Mouse (Mus musculus): ENCODE measurements around the gene Spag16.

Gene Spag16

DNA sequence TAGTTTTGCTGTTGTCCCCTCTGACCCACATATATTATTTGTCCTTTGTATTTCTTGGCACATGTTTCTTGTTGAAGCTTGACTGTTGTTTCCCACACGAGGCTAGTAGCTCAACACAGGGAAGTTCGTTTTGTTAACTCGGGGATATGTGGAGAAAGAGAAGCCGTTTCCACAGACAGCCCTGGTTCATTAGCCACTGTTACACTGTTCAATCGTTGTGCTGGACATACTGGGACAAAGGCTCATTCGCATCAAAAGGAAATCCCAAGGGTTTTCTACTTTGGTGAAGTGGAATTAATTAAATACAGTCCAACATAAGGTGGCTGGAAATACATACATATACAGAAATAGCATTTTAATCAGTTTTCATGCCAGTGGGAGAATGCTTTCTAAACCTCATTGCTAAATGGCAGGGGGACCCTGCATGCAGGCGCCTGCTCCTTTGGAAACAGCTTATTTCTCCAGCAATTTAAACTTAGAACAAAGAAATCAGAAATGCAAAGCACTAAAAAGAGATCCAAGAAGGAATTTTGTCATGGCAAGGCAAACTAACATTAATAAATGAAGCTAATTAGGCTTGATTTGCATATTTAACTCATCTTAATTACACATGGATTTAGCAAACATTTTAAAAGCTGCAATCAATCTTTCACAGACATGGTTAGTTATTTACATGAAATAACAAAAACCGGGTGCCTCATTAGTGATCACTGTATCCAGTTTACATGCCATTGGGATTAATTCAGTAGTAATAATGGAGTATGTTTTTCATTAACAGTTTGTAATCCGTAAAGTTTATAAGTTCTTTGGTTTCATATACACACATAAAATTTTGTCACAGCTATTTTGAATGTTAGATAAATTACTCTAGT, 615.7 kb downstream of the Spag16 start:
- no peak for DNase-seq (ENCODE audit: low read depth, low spot score)

DNA sequence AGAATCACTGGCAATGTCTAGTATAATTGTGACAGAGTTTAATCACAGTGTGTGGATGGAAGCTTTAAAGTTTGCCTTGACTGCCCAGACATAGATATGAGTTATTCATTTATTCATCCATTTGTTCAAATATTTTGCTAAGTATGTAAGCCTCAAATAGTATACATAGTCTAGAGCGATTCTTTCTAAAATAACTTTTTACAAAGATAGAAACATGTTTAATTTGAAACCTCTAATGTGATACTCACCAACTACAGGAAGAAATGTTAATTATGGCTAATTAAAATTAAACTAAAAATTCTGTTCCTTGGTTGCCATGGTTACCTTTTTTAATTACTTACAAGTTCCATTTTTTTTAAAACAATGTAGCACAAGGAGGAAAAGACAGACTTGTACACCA, 653.1 kb downstream of the Spag16 start:
- no peak for DNase-seq (ENCODE audit: low read depth, low spot score)

- DNase-seq (ENCODE audit: low read depth, low spot score) = no peak
Observed at GRCm38 (mm10) chr1:70518918-70519317, 692.1 kb downstream of the Spag16 start.

DNA sequence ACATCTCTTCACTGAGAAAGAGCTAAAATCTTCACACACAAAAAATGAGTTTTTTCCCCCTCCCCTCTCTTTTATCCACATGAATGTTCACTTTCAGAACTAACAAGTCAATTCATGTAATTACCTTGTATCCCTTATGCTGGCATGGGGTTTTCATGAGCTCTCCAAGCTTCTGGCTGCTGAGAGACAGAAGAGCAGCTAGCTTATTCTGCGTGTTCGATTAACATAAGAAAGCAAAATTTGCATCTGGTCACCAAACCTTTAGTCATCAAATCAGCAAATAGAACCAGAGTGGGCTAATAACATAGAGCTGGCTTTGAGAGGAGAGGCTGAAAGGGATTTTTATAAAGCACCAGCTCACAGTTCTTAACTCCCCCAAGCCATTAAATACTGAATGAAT, 700.4 kb downstream of the Spag16 start:
- DNase-seq (ENCODE audit: low read depth, low spot score) = peak; percentile 2

DNA sequence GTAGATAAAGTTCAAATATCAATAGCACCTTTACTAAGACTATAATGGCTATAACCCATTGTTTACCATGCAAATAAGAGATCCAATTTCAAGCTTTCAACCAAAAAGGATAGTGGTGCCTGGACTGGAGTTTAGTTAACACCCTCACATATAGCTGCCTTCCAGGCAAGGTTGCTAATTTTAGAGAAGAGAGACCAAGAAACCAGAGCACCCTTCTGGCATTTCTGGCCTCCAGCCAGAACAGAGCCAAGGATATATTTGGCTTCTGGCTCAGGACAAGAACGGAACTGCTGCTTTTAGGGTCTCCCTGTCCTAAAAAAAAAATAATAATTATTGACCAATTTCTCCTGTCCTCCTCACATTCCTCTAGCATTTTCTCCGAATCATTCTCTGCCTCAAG, 703.0 kb downstream of the Spag16 start:
- no peak for DNase-seq (ENCODE audit: low read depth, low spot score)

- no peak for DNase-seq (ENCODE audit: low read depth, low spot score)
Observed at GRCm38 (mm10) chr1:70551839-70552238, 725.1 kb downstream of the Spag16 start.

- DNase-seq (ENCODE audit: low read depth, low spot score) = no peak
Observed at GRCm38 (mm10) chr1:70621805-70622204, 795.0 kb downstream of the Spag16 start.

GRCm38 (mm10) chr1:70624803-70625460, 798.2 kb downstream of the Spag16 start:
- DNase-seq (ENCODE audit: low read depth, low spot score) = no peak

GRCm38 (mm10) chr1:70652719-70653118, 825.9 kb downstream of the Spag16 start:
- DNase-seq (ENCODE audit: low read depth, low spot score) = no peak

DNA sequence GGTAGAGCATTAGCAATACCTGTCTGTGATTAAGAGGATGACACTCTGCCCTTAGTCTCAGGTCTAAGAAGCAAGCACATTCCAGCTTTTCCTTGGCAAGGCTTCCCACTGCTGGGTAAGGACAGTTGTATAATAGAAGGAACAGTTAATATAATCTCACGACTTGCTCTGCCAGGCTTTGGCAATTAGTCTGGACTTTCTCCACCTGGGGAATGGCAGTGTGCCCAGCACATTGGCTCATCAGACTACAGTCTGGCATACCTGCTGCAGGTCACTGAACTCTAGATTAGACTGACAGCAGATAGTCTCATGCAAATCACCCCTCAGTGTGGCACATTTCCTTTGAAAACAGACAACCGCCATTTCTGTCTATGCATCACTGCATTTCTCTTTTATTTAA, 865.8 kb downstream of the Spag16 start:
- DNase-seq (ENCODE audit: low read depth, low spot score) = no peak

- no peak for DNase-seq (ENCODE audit: low read depth, low spot score)
Observed at GRCm38 (mm10) chr1:70700270-70700669, 873.5 kb downstream of the Spag16 start.

DNA sequence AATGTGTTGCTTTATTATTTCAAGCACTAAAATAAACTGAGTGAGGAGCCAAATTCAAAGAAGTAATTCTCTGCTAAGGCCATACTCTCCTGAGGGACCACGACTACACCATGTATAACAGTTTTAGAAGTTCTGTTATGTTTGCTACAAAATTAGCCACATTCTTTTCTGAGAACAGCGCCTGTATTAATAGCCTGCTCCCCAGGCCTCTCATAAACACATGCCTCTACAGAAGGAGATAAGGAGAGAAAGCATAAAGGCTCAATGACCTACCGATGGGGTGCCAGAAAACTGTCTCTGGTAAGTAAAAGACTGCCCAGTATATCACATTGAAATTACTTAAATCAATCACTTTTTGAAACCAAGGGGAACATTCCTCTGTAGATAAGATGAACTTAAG, 877.2 kb downstream of the Spag16 start:
- no peak for DNase-seq (ENCODE audit: low read depth, low spot score)

DNA sequence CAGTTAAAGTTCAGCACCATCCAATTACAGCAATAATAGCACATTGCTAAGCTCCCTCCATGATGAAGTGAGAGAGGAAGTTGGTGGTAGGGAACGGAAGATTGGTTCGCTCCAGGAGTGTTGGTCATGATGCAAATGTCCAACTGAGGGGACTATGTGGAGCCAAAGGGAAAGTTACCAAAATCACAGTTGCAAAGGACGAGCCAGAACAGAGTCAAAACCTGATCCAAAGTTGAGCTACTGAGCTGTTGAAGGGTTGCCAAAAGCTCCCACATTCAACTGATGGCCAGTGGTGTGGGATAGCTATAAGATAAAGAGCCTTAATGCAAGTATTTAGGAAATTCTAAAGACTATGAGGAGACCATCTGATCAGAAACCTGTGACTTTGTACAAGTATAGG, 879.1 kb downstream of the Spag16 start:
- no peak for DNase-seq (ENCODE audit: low read depth, low spot score)

DNA sequence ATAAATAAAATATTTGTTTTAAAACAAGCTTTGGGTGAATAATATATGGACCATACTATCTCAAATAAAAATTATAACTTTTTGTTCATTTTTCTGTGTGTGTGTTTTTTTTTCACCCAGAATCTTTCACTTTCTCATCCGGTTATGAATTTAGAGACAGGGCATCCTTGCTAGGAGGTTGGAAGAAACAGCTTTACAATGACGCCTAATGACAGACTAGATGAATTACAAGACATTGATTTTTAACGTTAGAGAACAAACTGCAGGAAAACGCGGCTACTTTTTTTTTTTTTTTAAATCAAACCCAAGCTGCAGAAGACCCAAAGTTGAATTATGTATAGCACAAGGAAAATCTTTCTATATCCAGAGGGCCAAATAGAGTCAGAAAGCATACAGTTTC, 898.3 kb downstream of the Spag16 start:
- no peak for DNase-seq (ENCODE audit: low read depth, low spot score)

DNA sequence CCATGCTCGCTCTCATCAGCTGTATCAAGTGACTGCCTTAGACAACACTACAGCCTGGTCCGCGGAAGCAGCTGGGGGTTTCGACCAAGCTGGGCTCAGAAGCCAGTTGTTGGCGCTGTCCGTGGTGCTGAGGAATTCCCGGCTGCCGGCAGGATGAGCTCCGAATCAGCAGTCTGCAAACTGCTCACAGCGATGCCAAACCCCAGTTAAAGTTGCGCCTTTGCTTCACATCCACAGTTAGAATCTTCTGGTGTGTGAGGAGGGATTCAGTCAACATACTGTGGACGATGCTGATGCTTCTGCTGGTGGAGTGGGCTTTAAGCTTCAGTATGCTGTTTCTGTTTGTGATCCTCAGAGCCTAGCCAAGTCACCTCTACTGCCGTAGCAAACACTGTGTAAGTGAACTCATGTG, 898.9 kb downstream of the Spag16 start, which contains the start of gene Vwc2l:
Vwc2l (plus strand) TSS at position 61 of the 412 bp plus-strand sequence.
- DNase-seq (ENCODE audit: low read depth, low spot score) = peak; percentile 77
